Mouse (Mus musculus): Measurements from ENCODE around the gene Sept3. TPM values are rescaled to one million over a fixed set of nuclear protein-coding genes. Genes with fewer than 3 reads are reported as not detected.
A peak's percentile ranks its signal among the peaks of the same experiment; 100 is the strongest.

Gene Sept3
- polyA plus RNA-seq, 1 experiment = 252 TPM

GRCm38 (mm10) chr15:82259510-82259909 lies 15.2 kb upstream of the Sept3 start:
- H3K4me1 ChIP-seq (ENCODE audit: control insufficient read depth, insufficient read depth, low read length) = peaks cover 25% of the 10 kb centered on the region
- no peak overlapping the region for H3K4me3 ChIP-seq (ENCODE audit: insufficient read depth, low read depth, low read length)
- TF ChIP-seq POLR2A (IDR thresholded peaks at IDR 0.05; ENCODE audit: insufficient read depth, low read depth, low read length) = no peak
- peak; percentile 98 for TF ChIP-seq CTCF (IDR thresholded peaks at IDR 0.05; ENCODE audit: insufficient read depth, low read depth, low read length)
- no peak overlapping the region for H3K27ac ChIP-seq (ENCODE audit: insufficient read depth, low read depth, low read length)
- WGBS = 22% methylated on average over 16 of the region's 16 CpGs

- no peak overlapping the region for H3K27ac ChIP-seq (ENCODE audit: insufficient read depth, low read depth, low read length)
- H3K4me3 ChIP-seq (ENCODE audit: insufficient read depth, low read depth, low read length) = no peak overlapping the region
- 12% methylated on average over 6 of the region's 6 CpGs for WGBS
- no peak for TF ChIP-seq POLR2A (IDR thresholded peaks at IDR 0.05; ENCODE audit: insufficient read depth, low read depth, low read length)
- peak; percentile 75 for TF ChIP-seq CTCF (IDR thresholded peaks at IDR 0.05; ENCODE audit: insufficient read depth, low read depth, low read length)
- peaks cover 14% of the 10 kb centered on the region for H3K4me1 ChIP-seq (ENCODE audit: control insufficient read depth, insufficient read depth, low read length)
Observed at GRCm38 (mm10) chr15:82266356-82266755, 8.3 kb upstream of the Sept3 start.

- H3K4me1 ChIP-seq (ENCODE audit: control insufficient read depth, insufficient read depth, low read length) = peaks cover 15% of the 10 kb centered on the region
- no peak overlapping the region for H3K27ac ChIP-seq (ENCODE audit: insufficient read depth, low read depth, low read length)
- 27% methylated on average over 3 of the region's 3 CpGs for WGBS
- no peak overlapping the region for H3K4me3 ChIP-seq (ENCODE audit: insufficient read depth, low read depth, low read length)
- TF ChIP-seq CTCF (IDR thresholded peaks at IDR 0.05; ENCODE audit: insufficient read depth, low read depth, low read length) (no peak), POLR2A (IDR thresholded peaks at IDR 0.05; ENCODE audit: insufficient read depth, low read depth, low read length) (no peak)
Observed at GRCm38 (mm10) chr15:82268185-82268584, 6.5 kb upstream of the Sept3 start.

GRCm38 (mm10) chr15:82268783-82269182 lies 5.9 kb upstream of the Sept3 start:
- WGBS = 75% methylated on average over 9 of the region's 9 CpGs
- TF ChIP-seq POLR2A (IDR thresholded peaks at IDR 0.05; ENCODE audit: insufficient read depth, low read depth, low read length) (no peak), CTCF (IDR thresholded peaks at IDR 0.05; ENCODE audit: insufficient read depth, low read depth, low read length) (no peak)
- H3K4me3 ChIP-seq (ENCODE audit: insufficient read depth, low read depth, low read length) = no peak overlapping the region
- H3K4me1 ChIP-seq (ENCODE audit: control insufficient read depth, insufficient read depth, low read length) = peaks cover 15% of the 10 kb centered on the region
- H3K27ac ChIP-seq (ENCODE audit: insufficient read depth, low read depth, low read length) = no peak overlapping the region

GRCm38 (mm10) chr15:82271201-82271600 lies 3.5 kb upstream of the Sept3 start:
- H3K4me1 ChIP-seq (ENCODE audit: control insufficient read depth, insufficient read depth, low read length) = peaks cover 14% of the 10 kb centered on the region
- no peak overlapping the region for H3K27ac ChIP-seq (ENCODE audit: insufficient read depth, low read depth, low read length)
- WGBS = 0% methylated on average over 5 of the region's 5 CpGs
- TF ChIP-seq CTCF (IDR thresholded peaks at IDR 0.05; ENCODE audit: insufficient read depth, low read depth, low read length) = peak; percentile 71
- no peak for TF ChIP-seq POLR2A (IDR thresholded peaks at IDR 0.05; ENCODE audit: insufficient read depth, low read depth, low read length)
- no peak overlapping the region for H3K4me3 ChIP-seq (ENCODE audit: insufficient read depth, low read depth, low read length)

GRCm38 (mm10) chr15:82272295-82272694 lies 2.4 kb upstream of the Sept3 start:
- H3K4me3 ChIP-seq (ENCODE audit: insufficient read depth, low read depth, low read length) = no peak overlapping the region
- no peak overlapping the region for H3K27ac ChIP-seq (ENCODE audit: insufficient read depth, low read depth, low read length)
- 90% methylated on average over 6 of the region's 6 CpGs for WGBS
- TF ChIP-seq CTCF (IDR thresholded peaks at IDR 0.05; ENCODE audit: insufficient read depth, low read depth, low read length) = no peak
- TF ChIP-seq POLR2A (IDR thresholded peaks at IDR 0.05; ENCODE audit: insufficient read depth, low read depth, low read length) = no peak
- H3K4me1 ChIP-seq (ENCODE audit: control insufficient read depth, insufficient read depth, low read length) = peaks cover 24% of the 10 kb centered on the region

GRCm38 (mm10) chr15:82274927-82275901 lies 521 bp downstream of the Sept3 start:
- peak; percentile 82 for TF ChIP-seq POLR2A (IDR thresholded peaks at IDR 0.05; ENCODE audit: insufficient read depth, low read depth, low read length)
- TF ChIP-seq CTCF (IDR thresholded peaks at IDR 0.05; ENCODE audit: insufficient read depth, low read depth, low read length) = no peak
- peak overlapping the region; percentile 83 for H3K4me3 ChIP-seq (ENCODE audit: insufficient read depth, low read depth, low read length)
- peak overlapping the region; percentile 62 for H3K27ac ChIP-seq (ENCODE audit: insufficient read depth, low read depth, low read length)
- 1% methylated on average over 84 of the region's 86 CpGs for WGBS
- peaks cover 29% of the 10 kb centered on the region for H3K4me1 ChIP-seq (ENCODE audit: control insufficient read depth, insufficient read depth, low read length)

- no peak overlapping the region for H3K4me3 ChIP-seq (ENCODE audit: insufficient read depth, low read depth, low read length)
- no peak for TF ChIP-seq CTCF (IDR thresholded peaks at IDR 0.05; ENCODE audit: insufficient read depth, low read depth, low read length)
- TF ChIP-seq POLR2A (IDR thresholded peaks at IDR 0.05; ENCODE audit: insufficient read depth, low read depth, low read length) = no peak
- H3K27ac ChIP-seq (ENCODE audit: insufficient read depth, low read depth, low read length) = no peak overlapping the region
- H3K4me1 ChIP-seq (ENCODE audit: control insufficient read depth, insufficient read depth, low read length) = peaks cover 24% of the 10 kb centered on the region
- 79% methylated on average over 5 of the region's 5 CpGs for WGBS
Observed at GRCm38 (mm10) chr15:82277591-82277990, 2.9 kb downstream of the Sept3 start.

- TF ChIP-seq POLR2A (IDR thresholded peaks at IDR 0.05; ENCODE audit: insufficient read depth, low read depth, low read length) = no peak
- no peak for TF ChIP-seq CTCF (IDR thresholded peaks at IDR 0.05; ENCODE audit: insufficient read depth, low read depth, low read length)
- no peak overlapping the region for H3K27ac ChIP-seq (ENCODE audit: insufficient read depth, low read depth, low read length)
- 50% methylated on average over 4 of the region's 4 CpGs for WGBS
- H3K4me3 ChIP-seq (ENCODE audit: insufficient read depth, low read depth, low read length) = no peak overlapping the region
- peaks cover 21% of the 10 kb centered on the region for H3K4me1 ChIP-seq (ENCODE audit: control insufficient read depth, insufficient read depth, low read length)
Observed at GRCm38 (mm10) chr15:82280638-82281037, 5.9 kb downstream of the Sept3 start.

All from olfactory bulb, adult 2 months (tissue).